Mouse (Mus musculus): ENCODE data around the gene Nat8.
A peak's percentile ranks its signal among the peaks of the same experiment; 100 is the strongest.
"Not testable (repeated sequence)": the region's sequence is repeated elsewhere in the genome, so short reads cannot be mapped to it uniquely, and the experiment has no call there.

Gene Nat8

DNA sequence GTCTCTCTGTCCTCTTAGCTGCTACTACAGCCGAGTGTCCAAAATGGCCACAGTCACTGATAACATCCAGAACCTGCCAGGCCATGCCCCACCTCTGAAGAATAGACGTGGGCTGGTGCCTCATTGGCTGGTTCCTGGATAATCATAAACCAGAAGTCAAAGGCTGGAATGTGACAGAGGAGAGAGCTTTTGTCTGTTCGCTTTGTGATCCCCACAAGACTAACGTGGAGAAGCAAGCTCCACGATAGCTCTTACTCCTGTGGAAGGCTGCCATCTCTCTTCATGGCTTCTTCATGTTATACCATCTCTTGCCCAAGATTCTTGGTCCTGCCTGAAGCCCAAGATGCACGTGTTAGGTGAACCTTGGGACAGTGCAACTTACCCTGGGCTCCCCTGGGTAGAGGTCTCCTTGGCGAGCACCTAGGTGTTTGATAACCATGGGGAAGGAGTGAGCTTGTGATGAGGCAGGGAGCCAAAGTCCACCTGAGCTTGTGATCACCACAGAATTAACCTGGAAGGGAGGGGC is at the start of gene Nat8:
Gene Nat8 (minus strand): TSS at position 287 of the 526 bp plus-strand sequence.
- DNase-seq (ENCODE audit: low spot score in 2 of 2) = no peak

GRCm38 (mm10) chr6:85869006-85869405 is 37.1 kb upstream of the Nat8 start, which contains the start of gene Nat8f2:
Gene Nat8f2, minus strand, starts transcription at chr6:85869158.
- DNase-seq (ENCODE audit: low spot score in 2 of 2) = not testable (repeated sequence)

DNA sequence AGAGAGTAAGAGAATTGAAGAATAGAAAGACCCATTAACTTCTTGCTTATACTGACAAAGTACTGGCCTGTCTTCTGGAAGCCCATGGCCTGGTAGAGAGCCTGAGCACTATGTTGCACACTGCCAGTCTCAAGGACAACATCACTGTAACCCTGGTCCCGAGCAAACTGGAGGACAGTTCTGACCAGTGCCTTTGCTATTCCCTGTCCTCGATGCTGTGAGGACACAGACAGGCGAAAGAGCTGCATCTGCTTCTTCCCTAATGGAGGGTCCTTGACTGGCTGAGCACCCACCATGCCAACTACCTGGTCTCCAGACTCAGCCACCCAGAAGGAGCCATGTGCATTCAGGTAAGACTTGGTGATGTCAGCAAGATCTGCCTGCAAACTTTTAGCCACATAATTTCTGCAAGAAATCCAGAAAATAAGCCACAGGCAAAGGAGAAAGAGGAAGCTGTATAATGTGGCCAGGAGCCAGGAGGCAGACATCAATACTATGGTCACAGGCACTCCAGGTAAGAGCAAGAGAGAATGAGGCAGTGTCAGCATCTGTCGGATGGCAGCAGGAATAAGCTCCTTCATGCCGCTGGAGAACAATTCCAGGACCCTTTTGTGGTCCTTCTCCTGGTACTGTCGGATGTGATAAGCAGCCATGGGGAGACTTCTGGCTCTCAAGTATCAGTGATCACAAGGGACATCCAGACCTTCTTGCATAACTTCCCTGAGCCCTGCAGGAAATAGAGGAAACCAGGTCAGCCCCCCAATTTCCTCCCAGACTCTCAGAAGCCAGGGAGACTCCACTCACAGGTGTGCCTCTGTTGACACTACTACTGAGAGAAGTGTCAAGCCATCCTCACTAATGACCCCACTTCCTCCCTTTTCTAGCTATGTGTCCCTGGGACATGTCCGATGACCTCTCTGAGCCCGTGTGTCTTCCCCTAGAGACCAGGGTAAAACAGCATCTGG is 36.1 kb upstream of the Nat8 start:
- no peak for DNase-seq (ENCODE audit: low spot score in 2 of 2)

DNA sequence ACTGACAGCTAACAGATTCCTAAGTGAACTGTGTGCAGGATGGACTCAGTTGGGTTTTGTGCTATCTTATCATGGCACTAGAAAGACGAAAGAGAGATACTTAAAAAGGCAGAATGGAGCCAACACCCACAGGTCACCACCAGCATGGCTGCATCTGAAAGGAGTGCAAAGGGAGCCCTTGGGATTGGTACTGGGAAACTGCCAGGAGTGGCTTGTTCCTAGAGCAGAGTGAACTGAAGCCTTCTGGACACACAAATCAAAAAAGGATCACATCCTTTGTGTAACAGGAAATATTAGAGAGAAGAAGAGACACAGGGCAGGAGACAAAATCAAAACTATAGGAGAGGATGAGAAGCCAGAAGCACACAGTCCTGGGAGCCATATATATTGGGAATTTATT is 35.1 kb upstream of the Nat8 start:
- DNase-seq (ENCODE audit: low spot score in 2 of 2) = not testable (repeated sequence)

GRCm38 (mm10) chr6:85866166-85866565 is 34.3 kb upstream of the Nat8 start:
- not testable (repeated sequence) for DNase-seq (ENCODE audit: low spot score in 2 of 2)

DNA sequence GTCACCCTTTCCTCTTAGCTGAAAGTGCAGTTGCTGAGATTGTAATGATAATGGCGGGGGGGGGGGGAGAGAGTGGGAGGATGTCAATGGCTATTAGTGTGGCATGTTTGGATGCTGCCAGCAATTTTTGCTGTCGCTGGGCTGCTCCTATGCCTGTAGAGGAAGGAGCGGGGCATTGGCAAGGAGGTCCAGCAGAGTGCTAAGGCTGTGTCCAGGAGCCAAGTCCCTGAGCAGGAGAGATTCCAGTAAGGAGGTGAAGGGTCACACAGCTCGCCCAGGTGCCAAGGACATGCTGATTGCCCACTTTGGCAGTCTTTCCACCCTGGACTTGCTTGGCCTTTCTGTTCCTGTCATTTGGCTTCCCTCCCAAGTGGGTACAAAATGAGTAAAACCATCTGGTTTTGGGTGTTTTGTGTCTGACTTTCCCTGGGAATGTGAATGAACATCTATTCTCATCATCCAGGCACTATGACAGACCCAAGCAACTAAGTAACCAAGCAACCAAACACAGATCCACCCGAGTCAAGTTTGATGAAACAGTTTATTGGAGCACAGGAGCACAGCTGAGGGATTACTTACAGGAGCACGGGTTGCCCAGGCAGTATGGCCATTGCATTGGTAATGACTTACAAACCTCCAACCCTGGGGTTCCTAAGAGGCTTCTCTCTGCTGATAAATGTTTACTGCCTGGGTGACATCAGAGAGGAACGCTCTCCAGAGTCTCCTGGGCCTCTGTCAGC is 33.2 kb upstream of the Nat8 start:
- peak in 1 of 2 experiments; percentile 11 for DNase-seq (ENCODE audit: low spot score in 2 of 2)

- no peak for DNase-seq (ENCODE audit: low spot score in 2 of 2)
Measured at GRCm38 (mm10) chr6:85863840-85864239, 32.0 kb upstream of the Nat8 start.

DNA sequence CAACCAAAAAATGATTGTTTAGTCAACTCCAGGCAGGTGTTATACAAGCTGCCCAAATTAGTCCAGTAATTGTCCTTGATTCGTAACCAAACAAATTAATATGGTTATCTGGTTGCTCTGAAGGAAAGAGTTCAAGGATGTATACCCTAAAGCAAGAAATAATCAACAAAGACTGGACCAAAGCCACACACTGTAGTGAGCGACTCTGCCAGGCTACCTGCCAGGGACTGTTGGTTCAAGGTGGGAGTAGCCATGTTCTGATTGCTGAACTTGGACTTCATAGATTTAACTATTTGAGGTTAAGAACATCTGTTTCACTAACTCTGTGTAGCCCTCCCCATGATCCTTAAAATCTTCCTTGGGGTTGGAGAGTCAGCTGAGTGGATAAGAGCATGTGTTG is 31.3 kb upstream of the Nat8 start:
- no peak for DNase-seq (ENCODE audit: low spot score in 2 of 2)

GRCm38 (mm10) chr6:85862565-85862964 is 30.7 kb upstream of the Nat8 start:
- DNase-seq (ENCODE audit: low spot score in 2 of 2) = no peak

- DNase-seq (ENCODE audit: low spot score in 2 of 2) = no peak
Measured at GRCm38 (mm10) chr6:85861247-85861646, 29.4 kb upstream of the Nat8 start.

- peak in 1 of 2 experiments; percentile 34 for DNase-seq (ENCODE audit: low spot score in 2 of 2)
Measured at GRCm38 (mm10) chr6:85856194-85856678, 24.4 kb upstream of the Nat8 start.

- DNase-seq (ENCODE audit: low spot score in 2 of 2) = no peak
Measured at GRCm38 (mm10) chr6:85853481-85853880, 21.6 kb upstream of the Nat8 start.

GRCm38 (mm10) chr6:85851062-85851773 is 19.3 kb upstream of the Nat8 start:
- no peak for DNase-seq (ENCODE audit: low spot score in 2 of 2)

- DNase-seq (ENCODE audit: low spot score in 2 of 2) = no peak
Measured at GRCm38 (mm10) chr6:85849240-85849639, 17.4 kb upstream of the Nat8 start.

DNA sequence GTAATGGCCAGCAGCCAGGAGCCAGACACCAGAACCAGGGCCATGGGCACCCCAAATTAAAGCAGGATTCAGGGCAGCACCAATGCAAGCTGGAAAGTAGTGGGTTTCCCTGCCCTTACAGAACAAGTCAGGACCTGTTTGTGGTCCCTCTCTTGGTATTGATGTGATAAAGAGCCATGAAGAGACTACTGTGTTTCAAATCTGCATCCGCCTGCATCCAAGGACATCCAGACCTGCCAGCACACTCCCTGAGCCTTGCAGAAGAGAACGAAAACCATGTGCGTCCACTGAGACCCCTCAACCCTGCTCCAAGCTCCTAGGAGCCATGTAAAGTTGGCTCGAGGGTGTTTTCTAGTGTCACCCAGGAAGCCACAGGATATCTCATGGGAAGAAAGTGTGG is 16.3 kb upstream of the Nat8 start:
- DNase-seq (ENCODE audit: low spot score in 2 of 2) = no peak

- DNase-seq (ENCODE audit: low spot score in 2 of 2) = no peak
Measured at GRCm38 (mm10) chr6:85846921-85847320, 15.0 kb upstream of the Nat8 start.

DNA sequence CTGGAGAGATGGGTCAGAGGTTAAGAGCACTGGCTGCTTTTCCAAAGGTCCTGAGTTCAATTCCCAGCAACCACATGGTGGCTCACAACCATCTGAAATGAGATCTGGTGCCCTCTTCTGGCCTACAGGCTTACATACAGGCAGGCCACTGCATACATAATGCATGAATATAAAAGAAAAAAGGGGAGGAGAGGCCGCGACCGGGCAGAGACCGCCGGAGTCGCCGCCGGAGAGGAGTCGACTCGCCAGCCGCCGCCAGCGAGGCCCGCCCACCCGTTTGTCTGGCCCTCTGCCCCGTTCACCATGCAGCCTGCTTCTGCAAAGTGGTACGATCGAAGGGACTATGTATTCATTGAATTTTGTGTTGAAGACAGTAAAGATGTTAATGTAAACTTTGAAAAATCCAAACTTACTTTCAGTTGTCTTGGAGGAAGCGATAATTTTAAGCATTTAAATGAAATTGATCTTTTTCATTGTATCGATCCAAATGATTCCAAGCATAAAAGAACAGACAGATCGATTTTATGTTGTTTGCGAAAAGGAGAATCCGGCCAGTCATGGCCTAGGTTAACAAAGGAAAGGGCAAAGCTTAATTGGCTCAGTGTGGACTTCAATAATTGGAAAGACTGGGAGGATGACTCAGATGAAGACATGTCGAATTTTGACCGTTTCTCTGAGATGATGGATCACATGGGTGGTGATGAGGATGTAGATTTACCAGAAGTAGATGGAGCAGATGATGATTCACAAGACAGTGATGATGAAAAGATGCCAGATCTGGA is 12.0 kb upstream of the Nat8 start:
- not testable (repeated sequence) for DNase-seq (ENCODE audit: low spot score in 2 of 2)

DNA sequence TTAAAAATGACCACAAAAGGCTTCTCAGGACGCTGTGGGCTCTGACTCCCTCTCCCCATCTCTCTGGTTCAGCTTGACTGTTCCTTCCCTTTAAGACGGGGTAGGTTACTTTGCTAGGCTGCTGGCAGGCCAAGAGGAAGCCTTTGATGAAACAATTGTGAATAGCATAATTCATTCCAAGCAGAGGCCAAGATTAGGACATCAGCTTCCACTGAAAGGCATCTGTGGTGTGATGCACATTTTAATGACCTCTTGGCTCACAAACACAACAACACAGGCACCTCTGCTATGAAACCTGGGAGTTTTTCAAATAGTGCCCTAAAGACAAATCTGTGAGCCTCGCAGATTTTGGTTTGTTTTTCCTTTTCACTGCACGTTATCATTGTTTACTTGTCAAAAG is 8.1 kb upstream of the Nat8 start:
- no peak for DNase-seq (ENCODE audit: low spot score in 2 of 2)

- DNase-seq (ENCODE audit: low spot score in 2 of 2) = no peak
Measured at GRCm38 (mm10) chr6:85838674-85839073, 6.8 kb upstream of the Nat8 start.

- DNase-seq (ENCODE audit: low spot score in 2 of 2) = peak in 1 of 2 experiments; percentile 32
Measured at GRCm38 (mm10) chr6:85837307-85837706, 5.4 kb upstream of the Nat8 start.

GRCm38 (mm10) chr6:85836827-85837226 is 4.9 kb upstream of the Nat8 start:
- peak in 1 of 2 experiments; percentile 49 for DNase-seq (ENCODE audit: low spot score in 2 of 2)
